Comparison of ENCODE assay signal across 8 mouse cellular contexts in genomic region chr4:56989431-56990214, GRCm38 (mm10). TPM values are rescaled to one million over a fixed set of nuclear protein-coding genes. Genes with fewer than 3 reads are reported as not detected.
DNase-seq lines count a peak whose midpoint lies in the region; ATAC-seq and TF ChIP-seq lines count a peak whose summit lies in the region.

No protein-coding gene starts in this region.

- peak overlapping the region; percentile 58 for H3K4me3 ChIP-seq in lung, embryonic 14.5 days (ENCODE audit: low read depth, low read length)
- peak overlapping the region; percentile 66 for H3K4me3 ChIP-seq in intestine, embryonic 16.5 days (ENCODE audit: low read length)
- H3K4me3 ChIP-seq in midbrain, embryonic 10.5 days, result peak overlapping the region; percentile 81
- H3K4me3 ChIP-seq in stomach, postnatal 0 days (ENCODE audit: low read depth, low read length), result peak overlapping the region; percentile 50

- no peaks in the 10 kb centered on the region for H3K36me3 ChIP-seq in lung, embryonic 14.5 days (ENCODE audit: insufficient read depth)
- no peaks in the 10 kb centered on the region for H3K36me3 ChIP-seq in intestine, embryonic 16.5 days (ENCODE audit: control insufficient read depth, insufficient read depth, low read length)
- H3K36me3 ChIP-seq in midbrain, embryonic 10.5 days, result no peaks in the 10 kb centered on the region
- H3K36me3 ChIP-seq in stomach, postnatal 0 days (ENCODE audit: control insufficient read depth, insufficient read depth, low read length), result no peaks in the 10 kb centered on the region

- TF ChIP-seq EP300 in stomach, postnatal 0 days (optimal IDR thresholded peaks at IDR 0.05), result no peak

- WGBS in lung, embryonic 14.5 days, result 3% methylated on average over 45 of the region's 45 CpGs
- 7% methylated on average over 39 of the region's 45 CpGs for WGBS in intestine, embryonic 16.5 days
- 2% methylated on average over 45 of the region's 45 CpGs for whole genome bisulfite sequencing in midbrain, embryonic 10.5 days
- WGBS in stomach, postnatal 0 days, result 7% methylated on average over 45 of the region's 45 CpGs

- H3K27me3 ChIP-seq in lung, embryonic 14.5 days (ENCODE audit: insufficient read depth, low read length), result peaks cover 32% of the 10 kb centered on the region
- H3K27me3 ChIP-seq in intestine, embryonic 16.5 days (replicated peaks; ENCODE audit: control insufficient read depth, insufficient read depth, low read length), result peaks cover 26% of the 10 kb centered on the region
- H3K27me3 ChIP-seq in midbrain, embryonic 10.5 days (ENCODE audit: low read depth, poor library complexity, severe bottlenecking), result peaks cover 54% of the 10 kb centered on the region
- H3K27me3 ChIP-seq in stomach, postnatal 0 days (ENCODE audit: control insufficient read depth, insufficient read depth, low read length), result no peaks in the 10 kb centered on the region

- no peak for TF ChIP-seq CTCF in lung, embryonic 14.5 days (IDR thresholded peaks at IDR 0.05; ENCODE audit: low read depth)
- TF ChIP-seq CTCF in stomach, postnatal 0 days (IDR thresholded peaks at IDR 0.05; ENCODE audit: low read depth), result no peak

- no peak overlapping the region for H3K27ac ChIP-seq in lung, embryonic 14.5 days (ENCODE audit: low read depth)
- no peak overlapping the region for H3K27ac ChIP-seq in intestine, embryonic 16.5 days (ENCODE audit: low read length)
- H3K27ac ChIP-seq in midbrain, embryonic 10.5 days (replicated peaks), result peak overlapping the region; percentile 81
- H3K27ac ChIP-seq in stomach, postnatal 0 days (replicated peaks), result no peak overlapping the region

- H3K9me3 ChIP-seq in lung, embryonic 14.5 days (ENCODE audit: low read depth, low read length), result 0 out of 2 replicates have a peak, but pooled peaks cover 5% of the 10 kb centered on the region
- H3K9me3 ChIP-seq in intestine, embryonic 16.5 days (ENCODE audit: control insufficient read depth, low read length), result no peaks in the 10 kb centered on the region
- H3K9me3 ChIP-seq in midbrain, embryonic 10.5 days (replicated peaks), result peaks cover 7% of the 10 kb centered on the region; the same call in 1 of the 2 replicates
- H3K9me3 ChIP-seq in stomach, postnatal 0 days (ENCODE audit: control insufficient read depth, low read length), result 0 out of 2 replicates have a peak, but pooled peaks cover 3% of the 10 kb centered on the region

- peak; percentile 36 for DNase-seq in lung, embryonic 14.5 days
- DNase-seq in lung, postnatal 14 days, result no peak
- peak; percentile 31 for DNase-seq in embryo, embryonic 11 days
- peak; percentile 52 for DNase-seq in midbrain, embryonic 10.5 days (ENCODE audit: low spot score)
- no peak for DNase-seq in stomach, postnatal 0 days (ENCODE audit: low spot score)
- no peak for DNase-seq in ovary, postnatal 14 days (ENCODE audit: low spot score)
- no peak for DNase-seq in spleen, postnatal 10 days (ENCODE audit: low spot score in 2 of 2)

- H3K4me1 ChIP-seq in lung, embryonic 14.5 days (ENCODE audit: insufficient read depth), result no peaks in the 10 kb centered on the region
- H3K4me1 ChIP-seq in intestine, embryonic 16.5 days (ENCODE audit: control insufficient read depth, insufficient read depth, low read length), result peaks cover 5% of the 10 kb centered on the region
- H3K4me1 ChIP-seq in midbrain, embryonic 10.5 days, result peaks cover 16% of the 10 kb centered on the region
- 0 out of 2 replicates have a peak, but pooled peaks cover 3% of the 10 kb centered on the region for H3K4me1 ChIP-seq in stomach, postnatal 0 days (replicated peaks; ENCODE audit: control insufficient read depth, insufficient read depth)

- ATAC-seq in lung, embryonic 14.5 days (ENCODE audit: insufficient read depth), result peak; percentile 66
- peak; percentile 40 for ATAC-seq in intestine, embryonic 16.5 days
- ATAC-seq in stomach, postnatal 0 days (ENCODE audit: low FRiP score, low TSS enrichment), result no peak

- peak overlapping the region; percentile 97 for H3K4me2 ChIP-seq in lung, embryonic 14.5 days
- H3K4me2 ChIP-seq in intestine, embryonic 16.5 days (ENCODE audit: low read depth, low read length), result peak overlapping the region; percentile 97
- peak overlapping the region; percentile 97 for H3K4me2 ChIP-seq in stomach, postnatal 0 days (replicated peaks; ENCODE audit: low read depth)

- peak overlapping the region; percentile 53 for H3K9ac ChIP-seq in lung, embryonic 14.5 days
- peak overlapping the region; percentile 64 for H3K9ac ChIP-seq in intestine, embryonic 16.5 days (ENCODE audit: low read depth, low read length)
- H3K9ac ChIP-seq in stomach, postnatal 0 days (ENCODE audit: low read length), result peak overlapping the region; percentile 53

RNA-seq across cellular contexts. Expression of gene Frrs1l, which starts 0.6 kb away (rescaled TPM):
- polyA plus RNA-seq in lung, embryonic 14.5 days (2014; fragmentation: Nextera tagmentation; extraction: Ambion mirVana), result 1.7 and 2.1 TPM in 2 replicates
- 0.39 and 0.43 TPM in 2 replicates for polyA plus RNA-seq in intestine, embryonic 16.5 days (2015; fragmentation: Nextera tagmentation; extraction: Ambion mirVana)
- 2.0 and 3.3 TPM in 2 replicates for polyA plus RNA-seq in midbrain, embryonic 10.5 days (2016; fragmentation: Nextera tagmentation; extraction: Ambion mirVana)
- 0.21 TPM in 2 replicates for polyA plus RNA-seq in stomach, postnatal 0 days (2015; fragmentation: Nextera tagmentation; extraction: Ambion mirVana)

RNA-seq across cellular contexts. Expression of gene Tmem245, which starts 42.4 kb away (rescaled TPM):
- polyA plus RNA-seq in lung, embryonic 14.5 days (2014; fragmentation: Nextera tagmentation; extraction: Ambion mirVana), result 11.7 and 12.9 TPM in 2 replicates
- polyA plus RNA-seq in intestine, embryonic 16.5 days (2015; fragmentation: Nextera tagmentation; extraction: Ambion mirVana), result 6.3 and 6.7 TPM in 2 replicates
- 11.9 and 12.9 TPM in 2 replicates for polyA plus RNA-seq in midbrain, embryonic 10.5 days (2016; fragmentation: Nextera tagmentation; extraction: Ambion mirVana)
- 4.0 and 4.9 TPM in 2 replicates for polyA plus RNA-seq in stomach, postnatal 0 days (2015; fragmentation: Nextera tagmentation; extraction: Ambion mirVana)

Comparison
In these comparisons a context has a peak if more than half of its experiments do, and no peak if none do; other contexts are left out.
1. DNase-seq: peak in lung, embryonic 14.5 days (single experiment), embryo, embryonic 11 days (single experiment) and midbrain, embryonic 10.5 days (single experiment); none in lung, postnatal 14 days (single experiment), stomach, postnatal 0 days (single experiment), ovary, postnatal 14 days (single experiment) and spleen, postnatal 10 days (0 of 2).
2. Peak in every context shown above with its lines, with median percentiles within 50 percentile points of each other: H3K4me2 ChIP-seq, H3K4me3 ChIP-seq and H3K9ac ChIP-seq.